Comparison of ENCODE assay signal across 13 mouse cellular contexts in the genomic region with DNA sequence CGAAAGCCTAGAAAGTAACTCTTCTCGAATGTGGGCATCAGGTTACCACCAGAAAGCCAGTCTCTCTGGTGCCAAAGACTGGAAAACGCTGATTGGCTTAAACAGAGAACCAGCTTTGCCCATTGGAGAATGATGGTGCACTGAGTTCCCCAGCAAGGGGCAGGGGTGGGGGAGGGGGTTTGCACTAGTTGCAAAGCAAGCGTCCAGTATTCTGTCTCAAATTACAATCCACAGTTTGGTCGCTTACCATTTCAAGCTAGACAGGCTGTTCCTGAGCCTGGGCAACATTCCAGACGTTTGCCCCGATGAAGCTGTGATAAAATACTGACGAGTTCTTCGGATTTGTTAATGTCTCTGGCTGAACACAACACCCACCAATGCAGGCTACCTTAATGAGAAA.
DNase-seq lines count a peak whose midpoint lies in the region; ATAC-seq and TF ChIP-seq lines count a peak whose summit lies in the region.
"Had no signal": no experiment of that assay in that cellular context is flagged by ENCODE, and none has a peak within 500 bp of the region (broad histone marks: within the 10 kb centered on the region; RNA-seq: fewer than 3 reads in every experiment).

No protein-coding gene starts in this region.

- H3K4me1 ChIP-seq in hindbrain, embryonic 10.5 days (replicated peaks), result 0 out of 2 replicates have a peak, but pooled peaks cover 8% of the 10 kb centered on the region
- H3K4me1 ChIP-seq in hindbrain, postnatal 0 days (ENCODE audit: insufficient read depth, low read length), result 0 out of 2 replicates have a peak, but pooled peaks cover 3% of the 10 kb centered on the region
- H3K4me1 ChIP-seq in lung, postnatal 0 days (ENCODE audit: insufficient read depth, low read depth, low read length), result no peaks in the 10 kb centered on the region
- peaks cover 10% of the 10 kb centered on the region for H3K4me1 ChIP-seq in embryonic facial prominence, embryonic 13.5 days
- 0 out of 2 replicates have a peak, but pooled peaks cover 3% of the 10 kb centered on the region for H3K4me1 ChIP-seq in midbrain, embryonic 16.5 days (ENCODE audit: control insufficient read depth, insufficient read depth, low read length)
- H3K4me1 ChIP-seq: heart, embryonic 15.5 days had no signal

- no peak for ATAC-seq in hindbrain, postnatal 0 days
- no peak for ATAC-seq in lung, postnatal 0 days
- ATAC-seq in embryonic facial prominence, embryonic 13.5 days (ENCODE audit: insufficient number of reproducible peaks, insufficient read depth, low FRiP score, low TSS enrichment, low read depth), result 0 out of 2 replicates have a peak, but pooled peaks have one; percentile 26
- ATAC-seq in midbrain, embryonic 16.5 days, result no peak
- ATAC-seq: forebrain, embryonic 16.5 days had no signal

- peak; percentile 20 for DNase-seq in hindbrain, embryonic 10.5 days (ENCODE audit: low spot score)
- DNase-seq in hindbrain, postnatal 0 days (ENCODE audit: low spot score), result no peak
- peak; percentile 6 for DNase-seq in lung, postnatal 0 days (ENCODE audit: low spot score)
- no peak for DNase-seq in lung, postnatal 10 days
- peak; percentile 7 for DNase-seq in skeletal muscle tissue, adult 2 months (ENCODE audit: low read depth, low spot score)
- DNase-seq in layer of hippocampus, postnatal 14 days (ENCODE audit: low spot score in 2 of 2), result no peak
- DNase-seq: gastrocnemius, postnatal 36 days; layer of hippocampus, adult 9-11 months had no signal

- no peak overlapping the region for H3K4me2 ChIP-seq in hindbrain, postnatal 0 days (ENCODE audit: low read depth, low read length)
- H3K4me2 ChIP-seq in lung, postnatal 0 days (replicated peaks; ENCODE audit: low read depth, low read length), result no peak overlapping the region
- H3K4me2 ChIP-seq in embryonic facial prominence, embryonic 13.5 days, result peak overlapping the region; percentile 41
- H3K4me2 ChIP-seq in midbrain, embryonic 16.5 days (ENCODE audit: low read length), result no peak overlapping the region
- H3K4me2 ChIP-seq: heart, embryonic 15.5 days; liver, embryonic 11.5 days had no signal

- no peak overlapping the region for H3K27ac ChIP-seq in hindbrain, embryonic 10.5 days
- H3K27ac ChIP-seq in hindbrain, postnatal 0 days, result no peak overlapping the region
- no peak overlapping the region for H3K27ac ChIP-seq in lung, postnatal 0 days (ENCODE audit: low read length)
- 0 out of 2 replicates have a peak overlapping the region, but pooled peaks have one; percentile 24 for H3K27ac ChIP-seq in embryonic facial prominence, embryonic 13.5 days
- no peak overlapping the region for H3K27ac ChIP-seq in midbrain, embryonic 16.5 days (ENCODE audit: low read length)
- H3K27ac ChIP-seq: heart, embryonic 15.5 days had no signal

- no peak for TF ChIP-seq EP300 in lung, postnatal 0 days (IDR thresholded peaks at IDR 0.05)

- WGBS in hindbrain, embryonic 10.5 days, result 68% methylated on average over 9 of the region's 9 CpGs
- WGBS in hindbrain, postnatal 0 days, result 52% methylated on average over 9 of the region's 9 CpGs
- WGBS in lung, postnatal 0 days, result 19% methylated on average over 9 of the region's 9 CpGs
- WGBS in embryonic facial prominence, embryonic 13.5 days, result 17% methylated on average over 9 of the region's 9 CpGs
- 68% methylated on average over 9 of the region's 9 CpGs for WGBS in midbrain, embryonic 16.5 days

- no peaks in the 10 kb centered on the region for H3K27me3 ChIP-seq in hindbrain, embryonic 10.5 days (ENCODE audit: insufficient read depth, poor library complexity, severe bottlenecking)
- no peaks in the 10 kb centered on the region for H3K27me3 ChIP-seq in hindbrain, postnatal 0 days (ENCODE audit: insufficient read depth, low read length)
- H3K27me3 ChIP-seq in lung, postnatal 0 days (replicated peaks; ENCODE audit: insufficient read depth, low read length), result no peaks in the 10 kb centered on the region
- no peaks in the 10 kb centered on the region for H3K27me3 ChIP-seq in embryonic facial prominence, embryonic 13.5 days
- no peaks in the 10 kb centered on the region for H3K27me3 ChIP-seq in midbrain, embryonic 16.5 days (ENCODE audit: control insufficient read depth, insufficient read depth, low read depth, low read length)

- H3K9me3 ChIP-seq in hindbrain, embryonic 10.5 days, result no peaks in the 10 kb centered on the region
- no peaks in the 10 kb centered on the region for H3K9me3 ChIP-seq in hindbrain, postnatal 0 days (ENCODE audit: low read length)
- no peaks in the 10 kb centered on the region for H3K9me3 ChIP-seq in lung, postnatal 0 days (ENCODE audit: low read length)
- no peaks in the 10 kb centered on the region for H3K9me3 ChIP-seq in embryonic facial prominence, embryonic 13.5 days
- no peaks in the 10 kb centered on the region for H3K9me3 ChIP-seq in midbrain, embryonic 16.5 days (replicated peaks; ENCODE audit: control insufficient read depth, low read length, poor library complexity, severe bottlenecking)
- H3K9me3 ChIP-seq: heart, embryonic 15.5 days had no signal

- TF ChIP-seq CTCF in hindbrain, postnatal 0 days (IDR thresholded peaks at IDR 0.05; ENCODE audit: low read depth), result no peak
- no peak for TF ChIP-seq CTCF in lung, postnatal 0 days (IDR thresholded peaks at IDR 0.05)

- H3K36me3 ChIP-seq in hindbrain, embryonic 10.5 days, result no peaks in the 10 kb centered on the region
- no peaks in the 10 kb centered on the region for H3K36me3 ChIP-seq in hindbrain, postnatal 0 days (ENCODE audit: insufficient read depth, low read length)
- no peaks in the 10 kb centered on the region for H3K36me3 ChIP-seq in lung, postnatal 0 days (ENCODE audit: insufficient read depth, low read length)
- H3K36me3 ChIP-seq in embryonic facial prominence, embryonic 13.5 days, result no peaks in the 10 kb centered on the region
- no peaks in the 10 kb centered on the region for H3K36me3 ChIP-seq in midbrain, embryonic 16.5 days (ENCODE audit: control insufficient read depth, insufficient read depth, low read length)
- H3K36me3 ChIP-seq: heart, embryonic 15.5 days had no signal

- H3K9ac ChIP-seq in hindbrain, postnatal 0 days (replicated peaks; ENCODE audit: low read length), result no peak overlapping the region
- H3K9ac ChIP-seq in lung, postnatal 0 days (replicated peaks; ENCODE audit: low read depth), result no peak overlapping the region
- no peak overlapping the region for H3K9ac ChIP-seq in embryonic facial prominence, embryonic 13.5 days
- H3K9ac ChIP-seq in midbrain, embryonic 16.5 days (ENCODE audit: low read depth, low read length), result no peak overlapping the region
- H3K9ac ChIP-seq: heart, embryonic 15.5 days had no signal

- H3K4me3 ChIP-seq in hindbrain, embryonic 10.5 days, result no peak overlapping the region
- no peak overlapping the region for H3K4me3 ChIP-seq in hindbrain, postnatal 0 days (ENCODE audit: low read length)
- no peak overlapping the region for H3K4me3 ChIP-seq in lung, postnatal 0 days (ENCODE audit: low read depth, low read length)
- H3K4me3 ChIP-seq in embryonic facial prominence, embryonic 13.5 days, result no peak overlapping the region
- H3K4me3 ChIP-seq in midbrain, embryonic 16.5 days (ENCODE audit: low read depth, low read length), result no peak overlapping the region
- H3K4me3 ChIP-seq: heart, embryonic 15.5 days had no signal

Comparison
In these comparisons a context has a peak if more than half of its experiments do, and no peak if none do; other contexts are left out.
1. DNase-seq: peak in hindbrain, embryonic 10.5 days (single experiment), lung, postnatal 0 days (single experiment) and skeletal muscle tissue, adult 2 months (single experiment); none in hindbrain, postnatal 0 days (single experiment), lung, postnatal 10 days (single experiment) and layer of hippocampus, postnatal 14 days (0 of 2).